Mouse (Mus musculus): ENCODE results near the gene Kcnh3. TPM values are rescaled to one million over a fixed set of nuclear protein-coding genes. Genes with fewer than 3 reads are reported as not detected.
"Not testable (repeated sequence)": the region's sequence is repeated elsewhere in the genome, so short reads cannot be mapped to it uniquely, and the experiment has no call there.

Gene Kcnh3
- polyA plus RNA-seq, 1 experiment from 2014 or later: 0.66 TPM

DNA sequence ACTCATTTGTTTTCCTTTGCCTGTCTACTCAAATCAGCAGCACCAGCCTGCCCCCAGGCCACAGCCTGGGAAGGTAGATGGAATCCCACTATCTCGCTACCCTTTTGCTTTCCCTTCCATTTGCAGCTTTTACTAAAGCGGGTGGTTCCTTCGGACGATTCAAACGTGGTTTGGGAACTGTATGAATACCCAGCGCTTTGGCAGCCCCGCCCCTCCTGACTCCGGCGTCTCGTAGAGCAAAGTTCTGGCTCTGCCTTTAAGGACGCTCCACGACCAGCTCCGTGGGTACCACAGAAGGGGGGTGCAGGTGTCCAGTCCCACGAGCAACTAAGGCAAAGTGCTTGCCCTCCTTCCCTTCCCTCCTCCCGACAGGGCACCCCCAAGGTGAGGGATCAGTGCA is 26.4 kb downstream of the Kcnh3 start:
- H3K9me3 ChIP-seq (replicated peaks; ENCODE audit: control insufficient read depth, low read length); H3K27ac ChIP-seq (ENCODE audit: low read length); H3K27me3 ChIP-seq (ENCODE audit: control insufficient read depth, insufficient read depth, low read length); H3K36me3 ChIP-seq (ENCODE audit: control insufficient read depth, insufficient read depth, low read length): not testable (repeated sequence)
- Histone ChIP-seq H3K4me1 (ENCODE audit: control insufficient read depth, insufficient read depth, low read length) (peaks cover 12% of the 10 kb centered on the region), H3K9ac (ENCODE audit: low read length) (peak overlapping the region; percentile 80), H3K4me3 (replicated peaks; ENCODE audit: low read length) (peak overlapping the region; percentile 65), H3K4me2 (ENCODE audit: low read depth, low read length) (peak overlapping the region; percentile 65)
- ATAC-seq (ENCODE audit: insufficient read depth, low FRiP score): peak; percentile 5; the same call in 1 of the 2 replicates
- under 1% methylated on average over 14 of the region's 15 CpGs for WGBS

DNA sequence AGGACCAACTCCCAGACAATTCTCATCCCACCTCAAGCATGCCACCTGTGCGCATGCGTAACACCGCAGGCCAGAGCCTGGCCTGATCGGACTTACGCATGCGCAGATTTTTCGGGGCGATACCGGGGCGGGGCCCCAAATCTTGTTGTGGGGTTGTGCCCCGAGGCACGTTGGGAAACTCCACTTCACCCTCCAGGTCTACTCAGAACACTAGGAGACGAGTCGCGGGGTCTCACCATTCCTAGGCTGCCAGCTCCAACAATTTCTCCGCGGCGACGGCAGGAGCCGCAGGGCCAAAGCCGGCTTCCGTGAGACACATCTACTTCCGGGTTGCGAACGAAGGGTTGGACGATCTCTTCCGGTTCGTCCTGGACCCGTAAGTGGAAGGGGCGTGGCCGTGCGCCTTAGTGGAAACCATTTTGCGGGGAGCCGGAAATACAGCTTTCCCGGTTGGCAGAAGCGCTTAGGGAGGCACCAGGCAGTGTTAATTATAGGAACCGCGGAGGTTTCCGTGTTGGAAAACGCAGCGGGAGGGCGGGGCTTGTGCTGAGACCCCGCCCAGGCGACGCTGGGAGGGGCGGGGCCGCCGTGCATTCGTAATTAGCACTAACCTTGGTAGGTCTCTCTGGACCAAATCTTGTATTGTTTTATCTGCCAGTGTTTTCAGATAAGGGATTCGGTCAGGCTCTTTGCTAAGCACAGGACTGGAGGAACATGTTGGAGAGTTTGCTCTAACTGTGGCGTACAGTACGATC is 27.1 kb downstream of the Kcnh3 start, which contains the start of gene Mcrs1:
Gene Mcrs1 (minus strand): TSS at position 336 of the 755 bp plus-strand sequence.
- Histone ChIP-seq H3K36me3 (ENCODE audit: control insufficient read depth, insufficient read depth, low read length) (peaks cover 6% of the 10 kb centered on the region; the same call in 1 of the 2 replicates), H3K27ac (ENCODE audit: low read length) (peak within 1 kb of the TSS; percentile 99), H3K4me1 (ENCODE audit: control insufficient read depth, insufficient read depth, low read length) (peaks cover 12% of the 10 kb centered on the region), H3K9ac (ENCODE audit: low read length) (peak within 1 kb of the TSS; percentile 80), H3K27me3 (ENCODE audit: control insufficient read depth, insufficient read depth, low read length) (no peaks in the 10 kb centered on the region), H3K4me3 (replicated peaks; ENCODE audit: low read length) (peak within 1 kb of the TSS; percentile 65), H3K9me3 (replicated peaks; ENCODE audit: control insufficient read depth, low read length) (no peaks in the 10 kb centered on the region), H3K4me2 (ENCODE audit: low read depth, low read length) (peak within 1 kb of the TSS; percentile 87)
- WGBS: under 1% methylated on average over 52 of the region's 52 CpGs
- peak; percentile 96 for ATAC-seq (ENCODE audit: insufficient read depth, low FRiP score)

DNA sequence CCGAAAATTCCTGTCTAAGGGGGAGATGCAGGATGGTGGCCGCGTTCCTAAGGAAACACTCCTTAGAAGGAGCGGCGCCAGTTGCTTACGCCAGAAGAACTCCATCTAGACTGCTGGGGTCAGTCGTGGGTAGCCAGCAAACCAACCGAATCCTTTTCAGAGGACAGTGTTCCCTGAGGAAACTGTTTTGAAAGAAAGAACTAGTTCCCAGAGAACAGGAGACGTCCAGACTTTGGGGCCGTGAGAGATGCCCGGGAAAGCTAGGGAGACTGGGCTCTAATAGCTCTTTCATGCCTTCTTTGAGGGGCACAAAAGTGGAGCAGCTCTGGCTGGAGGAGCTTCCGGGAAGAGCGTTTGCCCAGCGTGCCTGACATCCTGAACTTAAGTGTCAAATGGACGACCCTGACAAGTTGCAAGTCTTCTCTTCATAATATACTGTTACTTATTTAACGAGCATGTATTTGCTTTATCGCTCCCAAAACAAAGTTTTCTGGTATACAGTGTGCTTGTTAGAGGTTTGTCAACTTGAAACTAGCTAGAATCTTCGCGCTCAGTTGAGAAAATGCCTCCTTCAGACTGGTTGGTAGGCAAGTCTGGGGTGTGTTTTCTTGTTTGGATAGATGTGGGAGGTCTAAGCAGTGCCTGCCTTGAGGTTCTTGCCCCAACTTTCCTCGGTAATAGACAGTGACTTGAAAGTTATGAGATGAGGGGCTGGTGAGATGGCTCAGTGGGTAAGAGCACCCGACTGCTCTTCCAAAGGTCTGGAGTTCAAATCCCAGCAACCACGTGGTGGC is 27.9 kb downstream of the Kcnh3 start:
- peak overlapping the region; percentile 99 for H3K27ac ChIP-seq (ENCODE audit: low read length)
- peak overlapping the region; percentile 65 for H3K4me3 ChIP-seq (replicated peaks; ENCODE audit: low read length)
- no peaks in the 10 kb centered on the region for H3K27me3 ChIP-seq (ENCODE audit: control insufficient read depth, insufficient read depth, low read length)
- ATAC-seq (ENCODE audit: insufficient read depth, low FRiP score): peak; percentile 65
- H3K4me2 ChIP-seq (ENCODE audit: low read depth, low read length): peak overlapping the region; percentile 87
- peaks cover 12% of the 10 kb centered on the region for H3K4me1 ChIP-seq (ENCODE audit: control insufficient read depth, insufficient read depth, low read length)
- H3K9ac ChIP-seq (ENCODE audit: low read length): peak overlapping the region; percentile 80
- H3K9me3 ChIP-seq (replicated peaks; ENCODE audit: control insufficient read depth, low read length): no peaks in the 10 kb centered on the region
- peaks cover 6% of the 10 kb centered on the region; the same call in 1 of the 2 replicates for H3K36me3 ChIP-seq (ENCODE audit: control insufficient read depth, insufficient read depth, low read length)
- WGBS: 3% methylated on average over 22 of the region's 22 CpGs

DNA sequence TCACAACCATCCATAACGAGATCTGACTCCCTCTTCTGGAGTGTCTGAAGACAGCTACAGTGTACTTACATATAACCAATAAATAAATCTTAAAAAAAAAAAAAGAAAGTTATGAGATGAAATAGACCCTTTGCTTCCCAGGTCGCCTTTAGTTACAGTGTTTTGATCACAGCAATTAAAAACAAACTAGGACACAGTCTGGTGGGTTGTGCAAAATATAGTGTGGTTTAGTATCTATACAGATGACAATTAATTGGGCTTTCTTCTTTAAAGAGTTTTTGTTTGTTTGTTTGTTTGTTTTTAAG is 28.5 kb downstream of the Kcnh3 start:
- not testable (repeated sequence) for H3K9ac ChIP-seq (ENCODE audit: low read length); ATAC-seq (ENCODE audit: insufficient read depth, low FRiP score); H3K36me3 ChIP-seq (ENCODE audit: control insufficient read depth, insufficient read depth, low read length); H3K27me3 ChIP-seq (ENCODE audit: control insufficient read depth, insufficient read depth, low read length); H3K9me3 ChIP-seq (replicated peaks; ENCODE audit: control insufficient read depth, low read length)
- WGBS: 49% methylated on average over 2 of the region's 2 CpGs
- Histone ChIP-seq H3K4me3 (replicated peaks; ENCODE audit: low read length) (peak overlapping the region; percentile 65; the same call in 1 of the 2 replicates), H3K4me2 (ENCODE audit: low read depth, low read length) (peak overlapping the region; percentile 87), H3K4me1 (ENCODE audit: control insufficient read depth, insufficient read depth, low read length) (peaks cover 12% of the 10 kb centered on the region), H3K27ac (ENCODE audit: low read length) (peak overlapping the region; percentile 99)

DNA sequence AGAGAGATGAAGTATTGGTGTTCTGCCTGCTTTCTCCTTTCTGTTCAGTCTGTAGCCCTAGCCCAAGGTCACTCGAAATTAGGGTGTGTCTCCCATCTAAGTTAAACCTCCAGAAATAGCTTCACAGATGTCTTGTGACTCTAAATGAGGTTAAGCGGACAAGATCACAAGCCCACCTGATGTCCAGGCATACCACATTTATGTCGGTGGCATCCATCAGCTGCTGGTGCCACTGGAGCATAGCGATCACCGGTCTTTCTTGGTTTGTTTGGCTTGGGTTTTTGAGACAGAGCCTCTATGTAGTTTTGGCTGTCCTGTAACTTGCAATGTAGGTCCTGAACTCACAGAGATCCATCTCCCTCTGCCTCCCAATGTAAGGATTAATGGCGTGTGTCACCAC is 29.1 kb downstream of the Kcnh3 start:
- 88% methylated on average over 6 of the region's 6 CpGs for WGBS

DNA sequence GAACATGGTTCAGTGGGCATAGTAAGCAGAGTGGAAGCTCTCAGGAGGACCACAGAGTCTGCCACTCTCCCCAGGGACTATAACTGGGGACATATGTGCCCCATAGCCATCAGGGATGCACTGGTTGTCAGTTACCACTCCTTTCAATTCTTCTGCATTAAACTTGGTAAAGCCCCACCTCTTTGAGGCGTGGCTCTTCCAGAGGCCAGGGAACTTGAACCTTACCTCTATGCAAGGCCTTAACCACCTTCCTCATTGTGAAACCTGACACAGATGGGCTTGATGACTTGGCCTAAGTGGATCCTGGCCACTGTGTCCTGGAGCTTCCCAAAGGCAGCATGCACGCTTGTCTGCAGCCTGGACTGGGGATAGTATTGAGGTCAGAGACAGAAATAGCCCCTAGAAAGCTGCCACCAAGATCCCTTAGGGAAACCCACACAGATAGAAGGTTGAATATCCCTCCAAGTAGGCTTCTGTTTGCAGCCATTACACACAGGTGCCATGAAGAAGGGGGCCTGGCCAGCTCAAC is 29.9 kb downstream of the Kcnh3 start:
- H3K9ac ChIP-seq (ENCODE audit: low read length): no peak overlapping the region
- H3K27ac ChIP-seq (ENCODE audit: low read length): no peak overlapping the region
- no peak overlapping the region for H3K4me3 ChIP-seq (replicated peaks; ENCODE audit: low read length)
- ATAC-seq (ENCODE audit: insufficient read depth, low FRiP score): no peak
- no peaks in the 10 kb centered on the region for H3K36me3 ChIP-seq (ENCODE audit: control insufficient read depth, insufficient read depth, low read length)
- no peaks in the 10 kb centered on the region for H3K9me3 ChIP-seq (replicated peaks; ENCODE audit: control insufficient read depth, low read length)
- WGBS: 80% methylated on average over 2 of the region's 2 CpGs
- peaks cover 16% of the 10 kb centered on the region for H3K4me1 ChIP-seq (ENCODE audit: control insufficient read depth, insufficient read depth, low read length)
- no peak overlapping the region for H3K4me2 ChIP-seq (ENCODE audit: low read depth, low read length)
- H3K27me3 ChIP-seq (ENCODE audit: control insufficient read depth, insufficient read depth, low read length): no peaks in the 10 kb centered on the region

More for the DNA sequence above, 29.1 kb downstream of the Kcnh3 start:
- no peak overlapping the region for H3K9ac ChIP-seq (ENCODE audit: low read length)
- no peak overlapping the region for H3K4me3 ChIP-seq (replicated peaks; ENCODE audit: low read length)
- H3K4me2 ChIP-seq (ENCODE audit: low read depth, low read length): no peak overlapping the region
- H3K27me3 ChIP-seq (ENCODE audit: control insufficient read depth, insufficient read depth, low read length): no peaks in the 10 kb centered on the region
- no peaks in the 10 kb centered on the region for H3K36me3 ChIP-seq (ENCODE audit: control insufficient read depth, insufficient read depth, low read length)
- no peak overlapping the region for H3K27ac ChIP-seq (ENCODE audit: low read length)
- H3K4me1 ChIP-seq (ENCODE audit: control insufficient read depth, insufficient read depth, low read length): peaks cover 12% of the 10 kb centered on the region
- no peaks in the 10 kb centered on the region for H3K9me3 ChIP-seq (replicated peaks; ENCODE audit: control insufficient read depth, low read length)
- no peak for ATAC-seq (ENCODE audit: insufficient read depth, low FRiP score)

DNA sequence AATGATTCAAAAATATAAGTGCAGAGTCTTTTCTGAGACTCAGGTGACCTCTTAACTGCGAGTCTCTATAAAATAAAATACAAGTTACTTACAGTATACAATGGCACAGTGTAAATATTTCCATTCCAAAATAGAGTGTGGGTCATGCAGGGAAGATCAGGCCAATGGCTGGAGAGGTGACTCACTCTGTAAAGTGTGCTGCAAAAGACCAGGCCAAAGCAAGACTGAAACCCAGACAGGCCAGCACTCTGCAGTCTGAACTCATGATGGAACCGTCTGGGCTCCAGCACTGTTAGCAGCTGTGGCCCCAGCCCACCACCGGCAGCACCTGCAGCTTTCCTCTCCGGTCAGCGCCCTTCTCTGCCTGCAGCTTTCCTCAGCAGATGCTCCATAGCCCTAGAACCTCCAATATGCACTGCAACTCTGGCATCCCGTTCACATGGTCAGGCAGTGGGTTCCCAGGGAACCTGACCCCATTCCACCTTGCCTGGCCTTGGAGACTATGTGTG is 30.6 kb downstream of the Kcnh3 start:
- H3K36me3 ChIP-seq (ENCODE audit: control insufficient read depth, insufficient read depth, low read length): no peaks in the 10 kb centered on the region
- ATAC-seq (ENCODE audit: insufficient read depth, low FRiP score): no peak
- no peak overlapping the region for H3K9ac ChIP-seq (ENCODE audit: low read length)
- no peak overlapping the region for H3K4me2 ChIP-seq (ENCODE audit: low read depth, low read length)
- no peaks in the 10 kb centered on the region for H3K27me3 ChIP-seq (ENCODE audit: control insufficient read depth, insufficient read depth, low read length)
- peaks cover 17% of the 10 kb centered on the region for H3K4me1 ChIP-seq (ENCODE audit: control insufficient read depth, insufficient read depth, low read length)
- H3K4me3 ChIP-seq (replicated peaks; ENCODE audit: low read length): no peak overlapping the region
- H3K9me3 ChIP-seq (replicated peaks; ENCODE audit: control insufficient read depth, low read length): no peaks in the 10 kb centered on the region
- H3K27ac ChIP-seq (ENCODE audit: low read length): no peak overlapping the region
- WGBS: 80% methylated on average over 6 of the region's 6 CpGs

DNA sequence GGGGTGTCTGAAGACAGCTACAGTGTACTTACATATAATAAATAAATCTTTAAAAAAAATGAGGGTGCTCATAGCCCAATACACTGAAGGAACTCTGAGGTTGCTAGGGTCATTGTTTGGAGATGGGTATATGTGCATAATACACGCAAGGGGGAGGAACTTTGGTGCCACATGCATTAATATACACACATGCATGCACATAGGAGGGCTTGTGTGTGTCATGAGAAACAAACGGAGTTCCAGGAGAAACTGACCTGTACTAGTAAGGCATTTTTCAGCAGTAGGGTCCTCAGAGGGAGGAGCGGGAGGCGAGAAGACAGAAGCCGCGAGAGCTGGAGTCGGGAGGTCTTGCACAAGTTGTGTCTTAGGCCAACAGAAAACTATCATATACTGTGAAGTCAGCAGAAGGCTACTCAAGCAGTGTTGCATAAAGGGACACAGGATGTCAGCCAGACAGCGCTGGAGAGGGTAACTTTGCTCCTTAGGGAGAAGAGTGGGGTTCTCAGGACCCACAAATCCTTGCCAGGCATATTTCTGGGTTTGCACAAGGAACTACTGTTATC is 34.6 kb downstream of the Kcnh3 start:
- peak overlapping the region; percentile 39; the same call in 1 of the 2 replicates for H3K9ac ChIP-seq (ENCODE audit: low read length)
- H3K27me3 ChIP-seq (ENCODE audit: control insufficient read depth, insufficient read depth, low read length): no peaks in the 10 kb centered on the region
- H3K4me3 ChIP-seq (replicated peaks; ENCODE audit: low read length): peak overlapping the region; percentile 22; the same call in 1 of the 2 replicates

More for the DNA sequence above, 34.6 kb downstream of the Kcnh3 start:
- peaks cover 7% of the 10 kb centered on the region for H3K4me1 ChIP-seq (ENCODE audit: control insufficient read depth, insufficient read depth, low read length)
- peak overlapping the region; percentile 66 for H3K27ac ChIP-seq (ENCODE audit: low read length)
- H3K4me2 ChIP-seq (ENCODE audit: low read depth, low read length): peak overlapping the region; percentile 53
- no peaks in the 10 kb centered on the region for H3K9me3 ChIP-seq (replicated peaks; ENCODE audit: control insufficient read depth, low read length)
- no peaks in the 10 kb centered on the region for H3K36me3 ChIP-seq (ENCODE audit: control insufficient read depth, insufficient read depth, low read length)
- WGBS: 57% methylated on average over 8 of the region's 8 CpGs
- peak; percentile 77 for ATAC-seq (ENCODE audit: insufficient read depth, low FRiP score)

Measured in stomach, embryonic 16.5 days (tissue).